Mouse (Mus musculus): ENCODE results near the gene Btbd8.

The Btbd8 gene

GRCm38 (mm10) chr5:107500741-107501140 is 62.9 kb downstream of the Btbd8 start:
- in situ Hi-C loops (cut with MboI; ENCODE audit: low pct_unique_long_range_greater_than_20kb in 1 of 2, low sequenced_read_pairs in 2 of 2, unreplicated experiment in 1 of 2), result no loop called here

GRCm38 (mm10) chr5:107507321-107507720 is 69.5 kb downstream of the Btbd8 start, which contains the start of gene Gm42669:
TSS of gene Gm42669 (plus strand) at chr5:107507621.
- in situ Hi-C loops (cut with MboI; ENCODE audit: low pct_unique_long_range_greater_than_20kb in 1 of 2, low sequenced_read_pairs in 2 of 2, unreplicated experiment in 1 of 2), result no loop called here

- in situ Hi-C loops (cut with MboI; ENCODE audit: low pct_unique_long_range_greater_than_20kb in 1 of 2, low sequenced_read_pairs in 2 of 2, unreplicated experiment in 1 of 2), result no loop called here
Measured at GRCm38 (mm10) chr5:107510503-107510902, 72.7 kb downstream of the Btbd8 start.

GRCm38 (mm10) chr5:107511326-107511725 is 73.5 kb downstream of the Btbd8 start:
- in situ Hi-C loops (cut with MboI; ENCODE audit: low pct_unique_long_range_greater_than_20kb in 1 of 2, low sequenced_read_pairs in 2 of 2, unreplicated experiment in 1 of 2), result no loop called here

- in situ Hi-C loops (cut with MboI; ENCODE audit: low pct_unique_long_range_greater_than_20kb in 1 of 2, low sequenced_read_pairs in 2 of 2, unreplicated experiment in 1 of 2), result no loop called here
Measured at GRCm38 (mm10) chr5:107513583-107513982, 75.8 kb downstream of the Btbd8 start.

GRCm38 (mm10) chr5:107515453-107515852 is 77.7 kb downstream of the Btbd8 start:
- in situ Hi-C loops (cut with MboI; ENCODE audit: low pct_unique_long_range_greater_than_20kb in 1 of 2, low sequenced_read_pairs in 2 of 2, unreplicated experiment in 1 of 2), result no loop called here

- in situ Hi-C loops (cut with MboI; ENCODE audit: low pct_unique_long_range_greater_than_20kb in 1 of 2, low sequenced_read_pairs in 2 of 2, unreplicated experiment in 1 of 2), result no loop called here
Measured at GRCm38 (mm10) chr5:107516087-107516486, 78.3 kb downstream of the Btbd8 start.

- in situ Hi-C loops (cut with MboI; ENCODE audit: low pct_unique_long_range_greater_than_20kb in 1 of 2, low sequenced_read_pairs in 2 of 2, unreplicated experiment in 1 of 2), result no loop called here
Measured at GRCm38 (mm10) chr5:107518602-107519001, 80.8 kb downstream of the Btbd8 start.

GRCm38 (mm10) chr5:107521386-107521785 is 83.6 kb downstream of the Btbd8 start:
- in situ Hi-C loops (cut with MboI; ENCODE audit: low pct_unique_long_range_greater_than_20kb in 1 of 2, low sequenced_read_pairs in 2 of 2, unreplicated experiment in 1 of 2), result no loop called here

- in situ Hi-C loops (cut with MboI; ENCODE audit: low pct_unique_long_range_greater_than_20kb in 1 of 2, low sequenced_read_pairs in 2 of 2, unreplicated experiment in 1 of 2), result no loop called here
Measured at GRCm38 (mm10) chr5:107521897-107522296, 84.1 kb downstream of the Btbd8 start.

GRCm38 (mm10) chr5:107524281-107524680 is 86.5 kb downstream of the Btbd8 start:
- in situ Hi-C loops (cut with MboI; ENCODE audit: low pct_unique_long_range_greater_than_20kb in 1 of 2, low sequenced_read_pairs in 2 of 2, unreplicated experiment in 1 of 2), result no loop called here

- in situ Hi-C loops (cut with MboI; ENCODE audit: low pct_unique_long_range_greater_than_20kb in 1 of 2, low sequenced_read_pairs in 2 of 2, unreplicated experiment in 1 of 2), result no loop called here
Measured at GRCm38 (mm10) chr5:107528856-107529255, 91.1 kb downstream of the Btbd8 start.

- in situ Hi-C loops (cut with MboI; ENCODE audit: low pct_unique_long_range_greater_than_20kb in 1 of 2, low sequenced_read_pairs in 2 of 2, unreplicated experiment in 1 of 2), result no loop called here
Measured at GRCm38 (mm10) chr5:107533590-107533989, 95.8 kb downstream of the Btbd8 start.

- in situ Hi-C loops (cut with MboI; ENCODE audit: low pct_unique_long_range_greater_than_20kb in 1 of 2, low sequenced_read_pairs in 2 of 2, unreplicated experiment in 1 of 2), result no loop called here
Measured at GRCm38 (mm10) chr5:107534581-107534980, 96.8 kb downstream of the Btbd8 start, which contains the start of gene 1700028K03Rik. TSS of gene 1700028K03Rik (plus strand) at chr5:107534709.

- in situ Hi-C loops (cut with MboI; ENCODE audit: low pct_unique_long_range_greater_than_20kb in 1 of 2, low sequenced_read_pairs in 2 of 2, unreplicated experiment in 1 of 2), result no loop called here
Measured at GRCm38 (mm10) chr5:107541696-107542095, 103.9 kb downstream of the Btbd8 start.

- in situ Hi-C loops (cut with MboI; ENCODE audit: low pct_unique_long_range_greater_than_20kb in 1 of 2, low sequenced_read_pairs in 2 of 2, unreplicated experiment in 1 of 2), result no loop called here
Measured at GRCm38 (mm10) chr5:107545927-107546326, 108.1 kb downstream of the Btbd8 start.

GRCm38 (mm10) chr5:107547955-107548354 is 110.2 kb downstream of the Btbd8 start:
- in situ Hi-C loops (cut with MboI; ENCODE audit: low pct_unique_long_range_greater_than_20kb in 1 of 2, low sequenced_read_pairs in 2 of 2, unreplicated experiment in 1 of 2), result no loop called here

GRCm38 (mm10) chr5:107548444-107548843 is 110.6 kb downstream of the Btbd8 start:
- in situ Hi-C loops (cut with MboI; ENCODE audit: low pct_unique_long_range_greater_than_20kb in 1 of 2, low sequenced_read_pairs in 2 of 2, unreplicated experiment in 1 of 2), result no loop called here

- in situ Hi-C loops (cut with MboI; ENCODE audit: low pct_unique_long_range_greater_than_20kb in 1 of 2, low sequenced_read_pairs in 2 of 2, unreplicated experiment in 1 of 2), result no loop called here
Measured at GRCm38 (mm10) chr5:107554336-107554735, 116.5 kb downstream of the Btbd8 start.

- in situ Hi-C loops (cut with MboI; ENCODE audit: low pct_unique_long_range_greater_than_20kb in 1 of 2, low sequenced_read_pairs in 2 of 2, unreplicated experiment in 1 of 2), result no loop called here
Measured at GRCm38 (mm10) chr5:107556969-107557368, 119.2 kb downstream of the Btbd8 start.
